Mouse (Mus musculus): ENCODE measurements around the gene Tmem262.

DNA sequence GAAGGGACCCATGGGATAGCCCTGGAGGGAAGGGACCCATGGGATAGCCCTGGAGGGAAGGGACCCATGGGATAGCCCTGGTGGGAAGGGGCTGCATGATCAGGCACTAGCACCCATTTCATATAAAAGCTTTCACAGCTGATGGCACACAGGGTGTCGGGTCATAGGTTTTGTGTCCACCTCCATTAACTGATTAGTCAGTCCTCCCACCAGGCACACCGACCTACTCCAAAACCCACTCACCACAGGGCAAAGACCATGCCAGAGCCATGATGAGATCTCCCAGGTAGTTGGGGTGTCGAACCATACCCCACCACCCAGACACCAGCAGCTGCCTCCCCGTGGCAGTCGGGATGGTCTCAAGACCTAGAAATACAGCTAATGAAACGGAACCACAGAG lies 16.8 kb upstream of the Tmem262 start:
- no peak for TF ChIP-seq CTCF (IDR thresholded peaks at IDR 0.05; ENCODE audit: insufficient read depth, low read length)
- TF ChIP-seq POLR2A (IDR thresholded peaks at IDR 0.05; ENCODE audit: borderline replicate concordance, extremely low read depth, low read depth, low read length), result no peak

Measured in lung, adult 2 months (tissue).